Mouse (Mus musculus): ENCODE results near the gene Prodh2.
"Not testable (repeated sequence)": the region's sequence is repeated elsewhere in the genome, so short reads cannot be mapped to it uniquely, and the experiment has no call there.

Prodh2 gene

DNA sequence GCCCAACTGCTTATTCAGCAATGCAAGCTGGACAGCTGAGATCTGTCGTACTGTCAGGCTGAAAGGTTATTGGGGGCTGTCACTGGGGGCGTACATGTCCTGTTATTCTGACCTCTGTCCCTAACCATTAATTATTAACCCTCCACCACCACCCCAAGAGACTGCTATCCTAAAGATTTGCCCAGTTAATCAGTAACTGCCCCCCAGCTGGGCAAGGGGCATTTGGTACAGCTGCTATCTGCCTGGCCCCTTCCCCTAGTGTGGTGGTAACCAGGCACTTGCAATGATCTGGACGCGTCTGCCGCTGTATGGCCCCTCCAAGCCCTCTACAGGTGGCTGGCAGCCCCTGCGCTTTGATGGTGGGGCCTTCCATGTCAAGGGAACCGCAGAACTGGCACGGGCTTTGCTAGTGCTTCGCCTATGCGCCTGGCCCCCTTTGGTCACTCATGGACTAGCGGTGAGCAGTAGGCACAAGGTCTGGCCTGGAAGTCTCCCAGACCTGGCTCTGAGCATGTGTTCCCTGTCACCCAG is at the start of gene Prodh2:
Gene Prodh2, plus strand, starts transcription at position 222 of the 531 bp plus-strand sequence.
- in situ Hi-C loops (cut with MboI) = no loop called here

DNA sequence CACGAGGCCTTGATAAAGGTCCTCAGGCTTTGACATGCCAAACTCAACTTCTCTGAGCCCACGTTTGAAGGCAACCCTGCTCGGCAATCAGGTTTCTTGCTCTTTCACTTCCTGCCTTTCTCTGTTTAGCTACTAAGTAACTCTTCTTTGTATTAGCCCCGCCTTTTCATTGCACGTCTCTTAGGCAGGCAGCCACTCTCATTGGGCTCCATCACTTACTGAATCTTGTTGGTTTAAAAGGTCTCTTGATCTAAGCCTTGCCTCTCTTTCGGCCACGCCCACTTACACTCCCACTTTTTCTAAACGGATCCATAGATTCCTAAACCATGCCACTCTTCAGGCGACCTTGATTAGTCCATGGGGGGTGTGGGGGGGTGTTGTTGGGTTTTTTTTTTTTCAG is 49.7 kb upstream of the Prodh2 start:
- in situ Hi-C loops (cut with MboI) = no loop called here

DNA sequence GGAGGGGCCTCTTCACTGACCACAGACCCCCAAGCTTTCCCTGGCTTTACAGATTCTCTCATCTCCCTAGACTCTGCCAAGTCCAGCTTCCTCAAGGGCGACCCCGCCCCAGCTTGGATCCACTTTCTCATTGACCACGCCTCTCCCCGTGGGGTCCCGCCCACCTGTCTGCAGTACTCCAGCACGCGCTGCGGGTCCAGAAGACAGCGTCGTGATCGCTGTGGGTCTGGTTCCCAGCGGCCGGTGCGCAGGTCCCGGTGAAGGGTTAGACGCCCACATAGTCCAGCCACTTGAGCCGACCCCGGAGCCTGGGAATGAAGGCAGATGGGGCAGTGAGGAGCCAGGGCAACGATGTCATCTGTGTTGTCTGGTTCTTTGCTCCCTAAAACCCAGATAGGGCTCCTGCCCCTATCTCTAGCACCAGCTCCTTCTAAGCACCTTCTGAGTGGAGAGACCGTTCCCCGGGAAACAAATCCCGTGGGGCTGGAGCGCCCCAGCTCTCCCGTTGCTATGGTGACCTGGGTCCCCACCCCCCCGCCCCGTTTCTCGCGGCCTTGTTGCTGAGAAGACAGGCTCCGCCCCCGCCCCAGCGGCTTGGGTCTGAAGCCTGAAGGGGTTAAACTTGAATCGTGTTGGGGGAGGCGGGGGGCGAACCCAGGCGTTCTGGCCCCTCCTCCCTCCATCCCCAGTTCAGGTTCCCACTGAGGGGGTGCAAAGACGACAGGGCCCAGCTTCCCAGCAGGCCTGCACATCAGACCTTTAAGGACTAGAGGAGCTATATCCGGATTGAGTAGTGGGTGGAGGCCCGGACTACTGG is 49.1 kb upstream of the Prodh2 start:
- in situ Hi-C loops (cut with MboI) = no loop called here

DNA sequence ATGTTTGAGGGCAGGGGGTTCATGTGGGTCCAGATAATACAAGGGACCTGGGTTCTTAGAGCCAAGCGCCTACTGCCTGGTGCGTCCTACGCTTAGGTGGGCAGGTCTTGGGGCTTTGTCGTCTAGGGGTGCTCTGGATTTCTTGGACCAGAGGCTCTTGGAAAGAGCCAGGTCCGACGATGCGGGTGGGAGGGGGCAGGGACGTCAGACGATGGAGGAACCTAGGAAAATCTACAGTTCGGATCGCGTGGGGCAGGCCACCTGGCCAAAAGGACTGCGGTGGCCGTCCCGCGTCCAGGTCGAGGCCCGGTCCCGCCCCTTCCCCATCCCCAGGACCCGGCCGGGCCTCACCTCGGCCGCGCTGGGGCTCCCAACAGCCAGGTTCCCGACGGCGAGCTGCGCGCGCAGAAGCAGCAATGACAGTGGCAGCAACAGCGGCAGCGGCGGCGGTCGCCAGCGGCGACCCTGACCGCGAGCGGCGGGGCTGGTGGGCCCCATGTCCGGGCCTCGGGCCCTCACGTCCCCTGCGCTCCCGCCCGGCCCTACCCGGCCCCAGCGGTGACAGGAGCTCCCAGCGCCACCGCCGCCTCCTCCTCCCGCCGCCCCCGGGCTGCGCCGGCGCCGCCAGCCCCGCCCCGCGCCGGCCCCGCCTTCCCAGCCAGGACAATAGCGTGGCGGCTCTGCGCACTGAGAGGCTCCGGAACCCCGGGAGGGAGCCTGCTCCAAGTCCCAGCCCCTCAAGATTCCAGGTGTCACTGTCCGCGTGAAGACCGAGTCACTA is 48.3 kb upstream of the Prodh2 start, which contains the start of gene Aplp1:
Gene Aplp1, minus strand, starts transcription at position 565 of the 781 bp plus-strand sequence.
- in situ Hi-C loops (cut with MboI) = no loop called here

DNA sequence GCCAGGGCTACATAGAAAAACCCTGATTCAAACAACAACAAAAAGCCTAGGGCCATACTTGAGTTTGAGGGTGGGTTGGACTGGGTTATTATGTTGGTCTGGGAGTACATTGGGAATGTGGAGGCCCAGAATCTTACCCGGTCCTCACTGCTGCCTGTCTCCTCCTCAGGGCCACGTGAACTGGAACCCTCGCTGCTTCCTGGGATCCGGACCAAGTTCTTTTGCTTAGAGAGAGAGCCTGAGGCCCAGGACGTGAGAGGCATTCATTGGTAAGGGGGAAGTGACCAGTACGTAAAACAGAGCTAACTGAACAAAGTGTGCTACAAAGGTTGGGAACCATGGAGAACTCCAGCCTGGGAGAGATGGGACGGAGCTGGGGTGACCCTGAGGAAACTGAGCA is 43.2 kb upstream of the Prodh2 start:
- in situ Hi-C loops (cut with MboI) = no loop called here

DNA sequence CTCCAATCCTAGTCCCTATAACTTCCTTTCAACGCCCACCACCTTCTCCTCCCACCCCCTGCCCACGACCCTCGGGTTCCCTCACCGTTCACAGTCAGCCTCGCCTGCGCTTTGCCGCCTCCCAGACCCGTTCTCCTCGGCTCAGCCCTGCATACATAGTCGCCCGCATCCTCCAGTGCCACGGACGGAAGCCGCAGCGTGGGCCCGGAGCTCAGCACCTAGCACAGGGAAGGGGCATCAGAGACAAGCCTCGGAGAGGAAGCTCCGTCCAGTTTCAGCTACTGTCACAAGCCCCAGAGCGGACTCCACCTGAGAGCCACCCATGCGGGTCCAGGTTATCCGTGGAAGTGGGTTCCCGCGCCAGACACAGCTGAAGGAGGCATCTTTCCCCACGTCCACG is 40.1 kb upstream of the Prodh2 start:
- in situ Hi-C loops (cut with MboI) = no loop called here

DNA sequence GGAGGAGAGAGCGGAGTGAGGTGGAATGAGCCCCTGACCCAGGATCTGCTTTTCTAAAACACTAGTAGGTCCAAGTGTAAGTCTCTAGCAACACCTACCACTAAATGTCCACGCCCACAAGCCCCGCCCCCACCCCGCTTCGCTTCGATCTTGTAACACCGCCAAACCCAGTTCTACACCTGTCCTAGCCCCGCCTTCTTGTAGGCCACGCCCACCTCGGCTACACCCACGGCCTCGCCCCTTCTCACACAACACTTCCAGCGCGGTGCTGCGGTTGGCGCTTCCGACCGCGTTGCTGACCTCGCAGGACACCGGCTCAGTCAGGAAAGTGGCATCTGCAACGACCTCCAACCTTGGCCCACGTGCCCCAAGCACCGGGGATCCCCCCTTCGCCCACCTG is 39.7 kb upstream of the Prodh2 start:
- in situ Hi-C loops (cut with MboI) = no loop called here

DNA sequence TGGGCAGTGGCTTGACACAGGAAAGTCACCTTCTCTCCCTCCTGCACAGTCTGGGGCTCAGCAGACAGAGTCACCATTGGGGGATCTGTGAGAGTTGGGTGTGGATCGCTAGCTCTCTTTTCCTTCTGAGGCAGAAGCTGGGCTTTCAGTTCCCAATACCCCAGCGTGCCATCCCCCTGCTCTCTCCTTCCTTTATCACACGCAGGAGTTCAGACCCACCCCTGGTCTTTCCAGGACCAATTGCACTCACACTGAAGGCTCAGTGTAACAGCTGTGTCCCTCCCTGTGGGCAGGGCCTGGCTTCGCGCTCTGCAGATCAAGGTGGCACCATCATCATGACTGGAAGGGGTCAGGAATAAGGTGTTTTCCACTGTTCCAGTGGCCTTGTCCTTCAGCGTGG is 39.2 kb upstream of the Prodh2 start:
- in situ Hi-C loops (cut with MboI) = no loop called here

DNA sequence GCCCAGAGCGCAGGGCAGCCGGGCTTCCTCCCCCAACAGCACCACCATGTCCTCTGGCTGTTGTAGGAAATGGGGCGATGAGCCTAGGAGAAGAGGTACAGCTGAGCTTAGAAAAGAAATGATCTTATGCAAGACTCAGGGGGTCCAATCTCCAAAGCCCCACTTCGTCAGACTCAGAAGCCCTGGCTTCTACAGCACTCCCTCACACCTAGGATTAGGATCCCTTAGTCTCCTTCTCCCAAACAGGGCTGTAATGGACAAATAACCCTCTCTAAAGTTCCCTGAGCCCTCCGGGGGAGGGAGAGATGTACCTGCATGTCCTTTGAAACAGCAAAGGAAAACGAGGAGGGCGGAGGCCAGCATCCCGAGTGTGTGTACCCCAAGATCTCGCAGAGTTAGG is 36.9 kb upstream of the Prodh2 start:
- in situ Hi-C loops (cut with MboI) = no loop called here

DNA sequence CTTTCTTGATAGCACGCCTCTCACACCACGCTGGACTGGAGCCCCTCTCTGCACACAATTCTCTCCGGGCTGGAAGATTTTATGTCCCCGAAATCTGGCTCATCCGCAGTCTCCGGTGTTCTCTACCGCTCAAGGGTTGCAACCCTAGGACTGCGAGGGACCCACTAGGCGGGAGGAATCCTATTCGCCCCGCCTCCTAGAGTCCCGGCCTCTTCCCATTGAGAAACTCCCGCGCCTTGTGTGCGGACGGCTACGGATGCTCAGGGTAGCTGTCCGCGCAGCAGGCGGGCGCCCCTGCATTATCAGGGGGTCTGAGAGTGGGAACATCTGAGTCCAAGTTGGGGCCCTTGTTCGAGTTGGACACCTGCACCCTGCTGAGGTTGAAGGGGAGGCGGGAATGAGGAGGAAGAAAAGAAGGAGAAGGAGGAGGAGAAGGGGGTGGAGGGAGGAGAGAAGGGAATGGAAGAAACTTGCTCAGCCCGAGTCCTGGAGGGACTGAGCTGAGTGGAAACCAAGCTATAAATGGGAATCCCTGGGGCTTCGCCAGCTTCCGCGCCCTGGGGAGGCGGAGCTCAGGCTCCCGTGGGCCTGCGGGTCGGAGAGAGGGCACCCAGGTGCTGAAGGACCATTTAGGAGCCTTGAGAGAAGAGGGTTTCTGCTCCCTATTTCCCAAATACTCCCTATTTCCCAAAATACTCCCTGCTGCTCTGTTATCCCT is 36.4 kb upstream of the Prodh2 start:
- in situ Hi-C loops (cut with MboI) = no loop called here

DNA sequence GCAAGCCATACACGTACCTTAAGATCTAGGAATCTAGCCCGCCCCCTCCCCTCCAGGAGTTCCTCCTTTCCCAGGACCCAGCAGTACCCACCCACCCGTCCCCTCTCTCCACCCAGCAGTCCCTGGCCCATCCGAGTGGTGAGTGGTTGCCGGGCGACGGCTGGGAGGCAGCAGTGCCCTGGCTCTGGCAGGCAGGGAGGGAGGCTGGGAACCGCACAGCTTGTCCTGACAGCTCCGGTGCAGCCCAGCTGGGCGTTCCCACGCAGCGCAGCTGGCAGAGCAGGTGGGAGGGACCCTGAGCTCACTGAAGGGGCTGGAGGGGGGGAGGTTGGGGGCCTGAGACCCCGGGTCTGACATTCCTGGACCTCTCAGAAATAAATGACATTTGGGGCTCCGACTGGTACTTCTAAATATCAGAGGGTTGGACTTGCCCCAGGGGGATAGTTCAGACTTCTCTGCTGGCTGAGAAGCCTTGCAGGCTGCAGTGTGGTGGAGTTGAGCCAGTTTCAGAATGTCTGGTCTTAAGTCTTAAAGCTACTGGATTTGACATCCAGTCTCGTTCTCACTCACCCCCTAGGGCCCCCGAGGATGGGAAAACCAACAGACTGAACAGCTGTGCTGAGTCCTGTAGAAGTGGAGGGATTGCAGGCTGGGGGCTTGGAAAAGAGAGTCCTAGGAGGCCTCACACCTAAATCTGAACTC is 35.6 kb upstream of the Prodh2 start, which contains the start of the genes Kirrel2 and Nphs1:
Gene Kirrel2, minus strand, starts transcription at position 62 of the 702 bp plus-strand sequence.
Gene Nphs1, plus strand, starts transcription at position 687 of the 702 bp plus-strand sequence.
- in situ Hi-C loops (cut with MboI) = no loop called here

DNA sequence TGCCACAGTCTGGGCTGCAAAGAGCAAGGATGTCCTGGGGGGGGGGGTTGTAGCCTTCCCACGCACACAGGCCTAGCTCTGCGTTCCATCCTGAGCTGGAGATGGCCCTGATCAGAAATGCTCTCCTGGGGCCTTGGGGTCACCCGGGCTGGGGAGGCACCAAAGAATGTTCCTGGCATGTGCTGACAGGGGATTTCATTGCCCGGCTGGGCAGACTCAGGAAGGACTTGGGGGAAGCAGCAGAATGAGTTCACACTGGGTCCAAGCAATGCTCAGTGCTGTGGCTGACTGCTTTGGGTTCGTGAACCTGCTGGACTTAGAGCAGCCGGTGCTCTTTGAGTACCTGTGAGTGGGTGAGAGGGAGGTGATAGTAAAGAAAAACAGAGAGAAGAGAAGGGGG is 33.9 kb upstream of the Prodh2 start:
- in situ Hi-C loops (cut with MboI) = no loop called here

DNA sequence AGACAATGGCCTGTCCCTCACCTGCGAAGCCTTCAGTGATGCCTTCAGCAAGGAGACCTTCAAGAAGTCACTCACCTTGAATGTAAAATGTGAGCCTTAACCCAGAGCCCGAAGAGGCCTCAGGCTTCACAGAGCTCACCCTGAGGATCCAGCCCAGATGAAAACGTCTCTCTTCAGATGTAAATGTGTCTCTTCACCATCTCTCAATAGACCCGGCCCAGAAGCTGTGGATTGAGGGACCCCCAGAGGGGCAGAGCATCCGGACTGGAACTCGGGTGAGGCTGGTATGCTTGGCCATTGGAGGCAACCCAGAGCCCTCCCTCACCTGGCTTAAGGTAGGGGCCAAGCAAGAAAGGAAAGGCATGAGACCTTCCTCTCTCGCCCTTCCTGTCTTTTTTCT is 29.9 kb upstream of the Prodh2 start:
- in situ Hi-C loops (cut with MboI) = no loop called here

DNA sequence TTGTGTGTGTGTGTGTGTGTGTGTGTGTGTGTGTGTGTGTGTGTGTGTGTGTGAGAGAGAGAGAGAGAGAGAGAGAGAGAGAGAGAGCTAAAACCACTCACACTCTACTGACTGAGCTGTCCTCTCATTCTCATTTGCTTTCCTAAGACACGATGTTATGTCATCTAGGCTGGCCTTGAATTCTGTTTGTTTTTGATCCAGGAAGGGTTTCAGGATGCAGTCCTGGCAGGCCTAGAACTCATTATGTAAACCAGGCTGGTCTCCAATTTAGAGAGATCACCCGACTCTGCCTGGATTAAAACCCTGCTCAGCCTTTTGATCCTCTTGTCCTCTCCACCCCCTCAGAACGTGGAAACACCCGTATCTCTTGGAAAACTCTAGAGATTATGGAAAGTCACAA is 29.4 kb upstream of the Prodh2 start:
- in situ Hi-C loops (cut with MboI) = no loop called here

DNA sequence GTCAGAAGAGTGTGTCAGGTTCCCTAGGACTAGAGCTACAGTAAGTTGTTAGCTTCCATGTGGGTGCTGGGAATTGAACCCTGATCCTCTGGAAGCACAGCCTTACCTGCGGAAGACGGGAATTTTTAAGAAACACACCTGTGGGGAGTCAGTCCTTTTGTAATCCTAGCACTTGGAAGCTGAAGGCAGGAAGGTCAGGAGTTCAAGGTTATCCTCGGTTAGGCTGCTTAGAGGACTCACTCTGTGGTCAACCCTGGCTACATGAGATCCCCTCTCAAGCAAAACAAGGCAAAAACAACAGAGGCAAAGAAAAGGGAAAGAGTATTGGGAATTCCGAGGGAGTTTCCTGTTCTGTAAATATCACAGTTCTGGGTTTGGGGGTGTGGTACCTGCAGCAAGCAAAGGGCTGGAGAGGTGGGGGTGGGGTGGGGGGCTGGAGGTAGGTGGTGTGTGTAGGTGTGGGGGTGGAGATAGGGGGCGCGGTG is 28.6 kb upstream of the Prodh2 start:
- in situ Hi-C loops (cut with MboI) = no loop called here

DNA sequence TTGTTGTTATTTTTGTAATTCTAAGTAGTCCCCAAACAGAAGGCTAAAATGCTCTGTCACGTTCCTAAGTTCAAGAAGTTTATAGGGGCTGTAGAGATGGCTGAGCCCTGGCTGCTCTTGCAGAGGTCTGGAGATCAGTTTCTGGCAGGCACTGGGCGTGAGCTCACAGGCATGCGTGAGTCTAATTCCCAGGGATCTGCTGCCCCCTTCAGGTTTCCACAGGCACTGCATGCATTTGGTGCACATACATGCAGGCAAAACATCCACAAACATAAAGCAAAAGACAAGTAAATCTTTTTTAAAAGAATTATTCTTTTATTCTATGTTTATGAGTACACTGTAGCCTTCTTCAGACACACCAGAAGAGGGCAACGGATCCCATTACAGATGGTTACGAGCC is 21.0 kb upstream of the Prodh2 start:
- in situ Hi-C loops (cut with MboI) = no loop called here

DNA sequence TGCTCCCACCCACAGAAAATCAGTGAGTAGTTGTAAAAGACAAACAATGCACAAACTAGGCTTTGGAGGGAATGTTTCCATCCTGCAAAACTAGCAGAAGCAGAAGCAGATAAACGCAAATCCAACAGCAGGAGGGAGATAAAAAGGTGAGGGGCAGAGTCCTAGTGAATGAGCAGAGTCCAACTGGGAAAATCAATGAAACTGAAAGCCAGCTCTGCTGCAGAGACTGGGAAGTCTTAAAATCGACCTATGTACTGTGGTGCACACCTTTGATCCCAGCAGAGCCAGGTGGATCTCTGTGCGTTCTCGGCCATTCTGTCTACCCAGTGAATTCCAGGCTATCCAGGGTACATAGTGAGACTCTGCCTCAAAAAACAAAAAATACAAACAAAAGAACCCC is 18.4 kb upstream of the Prodh2 start:
- in situ Hi-C loops (cut with MboI) = no loop called here

DNA sequence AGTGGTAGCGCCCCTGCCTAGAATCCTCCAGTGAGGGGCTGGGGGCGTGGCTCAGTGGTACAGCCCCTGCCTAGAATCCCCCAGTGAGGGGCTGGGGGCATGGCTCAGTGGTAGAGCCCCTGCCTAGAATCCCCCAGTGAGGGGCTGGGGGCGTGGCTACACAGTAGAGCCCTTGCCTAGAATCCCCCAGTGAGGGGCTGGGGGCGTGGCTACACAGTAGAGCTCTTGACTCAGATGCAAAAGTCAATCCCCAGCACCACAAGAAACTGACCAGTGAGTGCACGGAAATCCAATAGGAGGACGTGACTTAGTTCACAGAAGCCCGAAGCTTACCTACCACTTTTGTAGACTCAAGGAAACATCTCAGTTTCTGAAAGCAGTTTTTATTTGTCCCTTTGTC is 17.3 kb upstream of the Prodh2 start:
- in situ Hi-C loops (cut with MboI) = not testable (repeated sequence)

DNA sequence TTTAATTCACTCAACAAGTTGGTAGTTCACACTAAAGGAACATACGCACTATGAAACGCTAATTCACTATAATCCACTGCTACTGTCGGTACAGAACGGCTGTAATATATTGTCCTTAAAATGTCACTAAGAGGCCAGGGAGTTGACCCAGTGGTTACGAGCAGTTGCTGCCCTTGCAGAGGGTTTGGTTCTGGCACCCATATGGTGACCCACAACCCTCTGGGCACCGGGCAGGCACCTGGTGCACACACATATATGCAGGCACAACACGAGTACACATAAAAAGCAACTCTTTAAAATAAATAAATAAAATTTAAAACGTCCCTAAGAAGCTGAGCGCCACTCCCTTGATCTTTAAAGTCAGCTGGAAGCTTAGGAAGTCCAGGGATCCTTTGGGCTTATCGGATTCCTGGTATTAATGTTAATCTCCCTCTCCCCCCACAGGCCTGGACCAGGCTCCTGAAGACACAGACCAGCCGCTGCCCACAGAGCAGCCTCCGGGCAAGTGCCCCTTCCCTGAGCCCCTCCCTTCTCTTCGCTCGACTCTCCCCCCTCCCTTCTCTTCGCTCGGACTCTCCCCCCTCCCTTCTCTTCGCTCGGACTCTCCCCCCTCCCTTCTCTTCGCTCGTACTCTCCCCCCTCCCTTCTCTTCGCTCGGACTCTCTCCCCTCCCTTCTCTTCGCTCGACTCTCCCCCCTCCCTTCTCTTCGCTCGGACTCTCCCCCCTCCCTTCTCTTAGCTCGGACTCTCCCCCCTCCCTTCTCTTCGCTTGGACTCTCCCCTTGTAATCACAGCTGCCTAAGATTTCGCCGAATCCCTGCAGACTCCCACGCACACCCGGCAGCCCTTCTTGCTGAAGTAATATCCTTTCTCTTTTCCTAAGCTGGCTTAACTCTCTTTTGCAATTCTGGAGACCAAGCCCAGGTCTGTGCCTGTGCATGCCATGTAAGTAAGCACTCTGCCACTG is 15.7 kb upstream of the Prodh2 start:
- in situ Hi-C loops (cut with MboI) = no loop called here

DNA sequence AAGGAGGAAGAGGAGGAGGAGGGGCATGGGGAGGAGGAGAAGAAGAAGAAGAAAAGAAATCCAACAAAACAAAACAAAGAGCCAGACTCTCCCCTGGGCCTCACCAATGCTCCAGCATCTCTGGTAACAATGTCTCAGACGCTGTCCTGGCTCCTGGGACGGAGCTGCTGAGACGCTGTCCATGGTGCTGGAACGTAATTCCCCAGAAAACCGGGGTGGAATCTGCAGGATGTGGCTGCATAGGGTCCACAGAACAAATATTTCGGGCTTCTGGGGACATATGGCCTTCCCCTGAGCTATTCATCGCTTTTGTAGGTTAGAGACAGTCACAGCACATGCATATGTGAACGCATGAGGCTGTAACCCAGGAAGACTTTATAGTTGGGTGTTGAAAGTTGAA is 9.2 kb upstream of the Prodh2 start:
- in situ Hi-C loops (cut with MboI) = loop anchor here (5.0 kb wide), 1 partner anchor 47 kb away; no protein-coding TSS in a partner anchor

All from mature B cell (primary cell).